Mouse (Mus musculus): ENCODE measurements around the gene Rap1gap. TPM values are rescaled to one million over a fixed set of nuclear protein-coding genes. Genes with fewer than 3 reads are reported as not detected.

Rap1gap gene
- polyA plus RNA-seq, 1 experiment from 2014 or later = 6.1 TPM

- Histone ChIP-seq H3K27ac (replicated peaks) (no peak overlapping the region), H3K4me1 (peaks cover 41% of the 10 kb centered on the region), H3K4me3 (no peak overlapping the region), H3K9ac (no peak overlapping the region), H3K36me3 (peaks cover 3% of the 10 kb centered on the region; the same call in 1 of the 2 replicates), H3K4me2 (no peak overlapping the region), H3K27me3 (replicated peaks) (peaks cover 55% of the 10 kb centered on the region), H3K9me3 (no peaks in the 10 kb centered on the region)
- 73% methylated on average over 4 of the region's 4 CpGs for WGBS
- no peak for ATAC-seq (ENCODE audit: extremely low read depth, insufficient number of reproducible peaks, low FRiP score, low TSS enrichment)
These were observed 1.0 kb upstream of the Rap1gap start for GRCm38 (mm10) chr4:137663491-137663890.

GRCm38 (mm10) chr4:137664980-137665675 lies 602 bp downstream of the Rap1gap start:
- peaks cover 55% of the 10 kb centered on the region for H3K27me3 ChIP-seq (replicated peaks)
- H3K27ac ChIP-seq (replicated peaks) = no peak overlapping the region
- no peaks in the 10 kb centered on the region for H3K9me3 ChIP-seq
- no peak for ATAC-seq (ENCODE audit: extremely low read depth, insufficient number of reproducible peaks, low FRiP score, low TSS enrichment)
- no peaks in the 10 kb centered on the region for H3K36me3 ChIP-seq
- WGBS = 14% methylated on average over 13 of the region's 15 CpGs
- H3K4me3 ChIP-seq = peak overlapping the region; percentile 59
- H3K4me2 ChIP-seq = peak overlapping the region; percentile 86
- peaks cover 41% of the 10 kb centered on the region for H3K4me1 ChIP-seq
- H3K9ac ChIP-seq = peak overlapping the region; percentile 79

DNA sequence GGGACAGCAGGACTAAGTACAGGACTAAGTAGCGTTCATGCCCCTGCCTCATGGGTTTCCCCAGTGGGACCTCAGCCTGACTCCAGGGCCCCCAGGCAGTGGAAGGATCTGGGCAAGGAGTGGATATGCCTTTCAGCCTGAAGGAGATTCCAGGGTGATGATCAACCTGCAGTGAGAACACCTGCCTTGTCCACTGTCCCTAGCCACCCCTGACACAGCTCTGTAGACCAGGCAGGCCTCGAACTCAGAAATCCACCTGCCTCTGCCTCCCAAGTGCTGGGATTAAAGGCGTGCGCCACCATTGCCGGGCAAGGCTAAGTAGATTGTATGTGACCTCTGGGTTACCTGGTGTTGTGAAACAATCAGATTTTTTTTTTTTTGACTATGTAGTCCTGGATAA lies 1.3 kb downstream of the Rap1gap start:
- H3K27me3 ChIP-seq (replicated peaks) = peaks cover 55% of the 10 kb centered on the region
- H3K36me3 ChIP-seq = no peaks in the 10 kb centered on the region
- no peak overlapping the region for H3K9ac ChIP-seq
- H3K27ac ChIP-seq (replicated peaks) = no peak overlapping the region
- no peaks in the 10 kb centered on the region for H3K9me3 ChIP-seq
- no peak for ATAC-seq (ENCODE audit: extremely low read depth, insufficient number of reproducible peaks, low FRiP score, low TSS enrichment)
- no peak overlapping the region for H3K4me3 ChIP-seq
- peaks cover 34% of the 10 kb centered on the region for H3K4me1 ChIP-seq
- no peak overlapping the region for H3K4me2 ChIP-seq
- WGBS = 78% methylated on average over 5 of the region's 5 CpGs

GRCm38 (mm10) chr4:137666283-137666957 lies 1.9 kb downstream of the Rap1gap start:
- no peak for ATAC-seq (ENCODE audit: extremely low read depth, insufficient number of reproducible peaks, low FRiP score, low TSS enrichment)
- Histone ChIP-seq H3K4me2 (no peak overlapping the region), H3K27me3 (replicated peaks) (peaks cover 55% of the 10 kb centered on the region), H3K27ac (replicated peaks) (no peak overlapping the region), H3K9ac (no peak overlapping the region), H3K4me3 (no peak overlapping the region), H3K4me1 (peaks cover 30% of the 10 kb centered on the region), H3K9me3 (no peaks in the 10 kb centered on the region), H3K36me3 (no peaks in the 10 kb centered on the region)
- 51% methylated on average over 5 of the region's 5 CpGs for WGBS

DNA sequence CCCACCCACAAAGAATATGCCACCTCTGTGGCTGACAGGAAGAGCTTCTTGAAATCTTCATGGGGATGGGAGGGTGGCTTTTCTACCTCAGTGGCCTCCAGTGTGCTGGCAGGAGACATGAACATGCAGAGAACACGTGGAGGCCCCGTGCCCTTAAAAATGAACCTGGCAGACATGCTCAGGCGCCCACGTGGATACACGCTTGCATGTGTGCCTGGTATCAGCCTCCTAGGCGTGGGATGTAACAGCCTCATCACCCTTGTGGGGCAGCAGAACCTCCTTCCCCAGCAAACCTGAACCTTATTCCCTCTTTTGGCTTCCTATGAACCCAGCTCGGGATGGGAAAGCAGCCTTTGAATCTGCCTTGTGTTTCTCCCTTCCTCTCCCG lies 2.4 kb downstream of the Rap1gap start:
- Histone ChIP-seq H3K36me3 (no peaks in the 10 kb centered on the region), H3K9me3 (no peaks in the 10 kb centered on the region), H3K4me2 (no peak overlapping the region), H3K4me3 (no peak overlapping the region), H3K9ac (no peak overlapping the region), H3K4me1 (peaks cover 30% of the 10 kb centered on the region), H3K27me3 (replicated peaks) (peaks cover 60% of the 10 kb centered on the region), H3K27ac (replicated peaks) (no peak overlapping the region)
- no peak for ATAC-seq (ENCODE audit: extremely low read depth, insufficient number of reproducible peaks, low FRiP score, low TSS enrichment)
- WGBS = 75% methylated on average over 8 of the region's 8 CpGs

DNA sequence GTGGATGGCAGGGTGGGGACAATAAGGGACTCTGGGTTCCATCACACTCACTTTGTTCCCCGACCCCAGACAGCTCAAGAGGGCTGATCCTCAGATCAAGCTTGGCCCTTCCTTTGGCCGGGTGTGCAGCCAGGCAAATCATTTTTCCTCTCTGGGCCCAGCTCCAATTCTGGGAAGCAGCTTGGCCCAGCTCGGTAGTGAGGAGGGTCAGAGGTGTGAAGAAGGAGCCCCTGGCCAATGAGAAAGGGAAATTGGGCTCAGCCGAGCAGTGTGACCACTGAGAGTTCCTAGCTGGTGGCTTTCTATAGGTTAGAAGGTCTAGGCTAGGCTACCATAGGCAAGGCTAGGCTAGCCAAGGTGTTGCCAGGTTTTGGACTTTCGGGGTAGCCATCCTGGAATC lies 3.2 kb downstream of the Rap1gap start:
- no peak overlapping the region for H3K4me3 ChIP-seq
- no peak overlapping the region for H3K9ac ChIP-seq
- H3K4me1 ChIP-seq = peaks cover 30% of the 10 kb centered on the region
- WGBS = 39% methylated on average over 5 of the region's 5 CpGs
- no peak for ATAC-seq (ENCODE audit: extremely low read depth, insufficient number of reproducible peaks, low FRiP score, low TSS enrichment)
- H3K27ac ChIP-seq (replicated peaks) = no peak overlapping the region
- no peaks in the 10 kb centered on the region for H3K9me3 ChIP-seq
- H3K36me3 ChIP-seq = no peaks in the 10 kb centered on the region
- peaks cover 68% of the 10 kb centered on the region for H3K27me3 ChIP-seq (replicated peaks)
- no peak overlapping the region for H3K4me2 ChIP-seq

DNA sequence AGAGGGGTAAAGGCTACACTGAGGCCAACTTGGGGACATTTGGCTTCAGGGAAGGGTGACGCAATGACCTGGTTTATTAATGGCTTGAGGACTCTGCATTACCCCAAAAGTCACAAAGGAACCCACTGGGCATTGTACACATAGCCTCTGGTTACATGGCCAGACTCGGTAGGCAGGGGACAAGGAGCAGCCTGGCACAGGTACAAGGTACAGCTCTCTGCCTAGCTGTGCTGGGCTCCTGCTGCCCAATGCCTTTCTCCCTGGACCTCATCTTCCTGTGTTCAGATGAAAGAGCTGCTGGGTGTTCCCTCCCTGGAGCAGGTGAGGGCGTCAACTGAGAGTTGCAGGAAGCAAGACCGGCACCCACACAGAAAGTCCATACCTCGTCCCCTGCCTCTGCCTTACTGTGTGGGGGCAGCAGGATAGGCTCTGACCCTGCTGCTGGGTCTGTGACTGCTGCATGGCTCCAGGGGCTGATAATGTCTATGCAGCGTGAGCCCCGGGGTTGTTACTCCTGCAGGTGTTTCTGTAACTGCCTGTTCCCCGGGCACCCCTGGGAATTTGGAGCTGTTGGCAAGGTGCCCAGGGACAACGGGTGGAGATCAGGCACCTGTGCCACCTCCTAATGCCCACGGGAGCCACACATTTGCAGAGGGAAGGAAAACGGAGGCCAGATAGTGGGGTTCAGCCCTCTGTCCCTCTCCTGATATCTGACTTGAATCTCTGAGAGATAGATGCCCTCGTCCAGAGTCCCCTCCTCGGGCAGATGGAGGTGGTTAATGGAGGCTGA lies 7.4 kb downstream of the Rap1gap start:
- no peak overlapping the region for H3K4me3 ChIP-seq
- WGBS = 60% methylated on average over 13 of the region's 13 CpGs
- no peak for ATAC-seq (ENCODE audit: extremely low read depth, insufficient number of reproducible peaks, low FRiP score, low TSS enrichment)

GRCm38 (mm10) chr4:137675566-137675965 lies 11.0 kb downstream of the Rap1gap start:
- H3K4me1 ChIP-seq = no peaks in the 10 kb centered on the region
- H3K36me3 ChIP-seq = no peaks in the 10 kb centered on the region
- ATAC-seq (ENCODE audit: extremely low read depth, insufficient number of reproducible peaks, low FRiP score, low TSS enrichment) = no peak
- no peak overlapping the region for H3K9ac ChIP-seq
- no peak overlapping the region for H3K4me2 ChIP-seq
- H3K4me3 ChIP-seq = no peak overlapping the region
- no peaks in the 10 kb centered on the region for H3K9me3 ChIP-seq
- H3K27ac ChIP-seq (replicated peaks) = no peak overlapping the region
- 63% methylated on average over 7 of the region's 7 CpGs for WGBS
- peaks cover 87% of the 10 kb centered on the region for H3K27me3 ChIP-seq (replicated peaks)

More for the DNA sequence above, 7.4 kb downstream of the Rap1gap start:
- Histone ChIP-seq H3K27me3 (replicated peaks) (peaks cover 67% of the 10 kb centered on the region), H3K4me2 (no peak overlapping the region), H3K27ac (replicated peaks) (no peak overlapping the region), H3K4me1 (peaks cover 14% of the 10 kb centered on the region; the same call in 1 of the 2 replicates), H3K36me3 (no peaks in the 10 kb centered on the region), H3K9me3 (no peaks in the 10 kb centered on the region), H3K9ac (no peak overlapping the region)

DNA sequence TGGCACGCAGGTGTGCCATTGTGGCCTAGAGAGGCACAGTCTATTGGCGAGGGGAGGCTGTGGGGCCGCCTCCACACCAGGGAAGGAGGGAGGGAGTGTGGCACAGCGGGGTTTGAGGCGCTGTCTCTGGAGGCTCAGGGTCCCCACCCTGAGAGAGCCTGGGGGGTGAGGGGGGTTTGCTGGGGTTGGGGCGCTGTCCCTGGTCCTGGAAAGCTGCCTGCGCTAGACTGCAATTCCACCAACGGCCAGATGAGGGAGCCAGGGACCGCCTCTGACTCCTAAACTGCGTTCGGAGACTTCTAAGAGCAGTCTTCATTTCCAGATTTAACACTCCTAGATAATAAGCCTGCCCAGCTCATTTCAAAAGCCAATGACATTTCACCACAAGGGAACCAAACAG lies 11.5 kb downstream of the Rap1gap start:
- ATAC-seq (ENCODE audit: extremely low read depth, insufficient number of reproducible peaks, low FRiP score, low TSS enrichment) = no peak
- Histone ChIP-seq H3K27me3 (replicated peaks) (peaks cover 92% of the 10 kb centered on the region), H3K9me3 (no peaks in the 10 kb centered on the region), H3K36me3 (no peaks in the 10 kb centered on the region), H3K4me2 (no peak overlapping the region), H3K4me1 (peaks cover 3% of the 10 kb centered on the region; the same call in 1 of the 2 replicates), H3K4me3 (no peak overlapping the region), H3K9ac (no peak overlapping the region), H3K27ac (replicated peaks) (no peak overlapping the region)
- 12% methylated on average over 9 of the region's 11 CpGs for WGBS

DNA sequence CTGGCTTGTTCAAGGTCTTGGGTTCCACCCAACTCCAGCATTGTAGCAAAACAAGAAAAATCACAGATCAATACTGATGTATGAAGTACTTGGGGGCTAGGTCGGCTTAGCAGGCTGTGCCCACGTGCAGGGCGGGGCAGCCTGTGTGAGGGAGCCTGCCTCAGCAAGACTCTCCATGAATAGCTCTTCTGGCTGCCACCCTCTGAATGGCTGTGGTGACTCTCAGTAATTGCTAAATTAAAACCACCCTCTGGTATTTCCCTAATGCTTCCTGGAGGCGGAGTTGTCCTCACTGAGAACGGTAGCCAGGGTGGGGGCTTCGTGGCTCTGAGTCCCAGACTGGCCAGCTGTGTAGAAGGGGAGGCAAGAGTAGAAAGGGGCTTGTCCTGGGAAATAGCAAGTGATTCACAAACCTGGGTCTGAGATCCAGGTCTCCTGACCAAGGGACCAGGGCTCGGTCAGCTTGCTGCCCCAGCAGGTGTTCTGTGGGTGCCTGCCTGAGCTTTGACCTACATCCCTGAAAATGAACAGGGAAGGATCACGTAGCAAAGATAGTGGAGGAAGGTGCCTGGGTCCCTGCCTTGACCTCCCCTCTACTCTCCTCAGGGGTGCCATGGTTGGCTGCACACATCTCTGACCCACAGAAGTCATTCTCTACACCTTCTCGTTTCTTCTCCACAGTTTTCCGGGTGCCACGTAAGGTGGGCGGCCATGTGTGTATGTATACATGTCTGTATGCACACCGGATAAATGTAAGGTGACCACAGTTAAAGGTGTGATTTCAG lies 12.4 kb downstream of the Rap1gap start:
- Histone ChIP-seq H3K9me3 (no peaks in the 10 kb centered on the region), H3K27me3 (replicated peaks) (peaks cover 96% of the 10 kb centered on the region), H3K27ac (replicated peaks) (no peak overlapping the region), H3K36me3 (no peaks in the 10 kb centered on the region), H3K9ac (no peak overlapping the region), H3K4me1 (peaks cover 11% of the 10 kb centered on the region), H3K4me2 (no peak overlapping the region), H3K4me3 (no peak overlapping the region)
- ATAC-seq (ENCODE audit: extremely low read depth, insufficient number of reproducible peaks, low FRiP score, low TSS enrichment) = no peak
- WGBS = 60% methylated on average over 13 of the region's 13 CpGs

DNA sequence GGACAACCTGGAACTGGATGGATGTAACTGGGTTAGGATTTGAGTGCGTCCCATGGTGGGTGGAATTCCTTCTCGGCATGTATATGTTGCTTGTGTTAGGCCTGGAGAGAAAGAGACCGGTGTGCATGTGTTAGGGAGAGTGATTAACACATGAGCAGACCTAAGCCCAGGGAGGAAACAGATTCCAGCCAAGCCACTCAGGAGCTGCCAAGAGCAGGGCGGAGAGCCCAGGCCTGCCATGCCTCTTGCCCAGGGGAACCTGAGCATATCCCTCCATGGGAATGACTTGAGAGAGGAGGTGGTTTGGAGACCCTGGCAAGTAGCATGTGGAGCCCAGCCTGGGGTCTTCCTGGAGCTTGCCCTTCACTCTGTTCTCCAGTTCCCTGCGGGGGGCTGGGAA lies 13.4 kb downstream of the Rap1gap start:
- no peaks in the 10 kb centered on the region for H3K36me3 ChIP-seq
- H3K9me3 ChIP-seq = no peaks in the 10 kb centered on the region
- ATAC-seq (ENCODE audit: extremely low read depth, insufficient number of reproducible peaks, low FRiP score, low TSS enrichment) = no peak
- peaks cover 96% of the 10 kb centered on the region for H3K27me3 ChIP-seq (replicated peaks)
- H3K27ac ChIP-seq (replicated peaks) = no peak overlapping the region
- H3K4me2 ChIP-seq = no peak overlapping the region
- peaks cover 11% of the 10 kb centered on the region for H3K4me1 ChIP-seq
- 77% methylated on average over 5 of the region's 5 CpGs for WGBS
- H3K9ac ChIP-seq = no peak overlapping the region
- no peak overlapping the region for H3K4me3 ChIP-seq

Data from heart, embryonic 13.5 days (tissue).